Mouse (Mus musculus): ENCODE results near the gene Nhej1. TPM values are rescaled to one million over a fixed set of nuclear protein-coding genes. Genes with fewer than 3 reads are reported as not detected.

Gene Nhej1
- polyA plus RNA-seq, 1 experiment from 2014 or later: 5.2 TPM

- no peaks in the 10 kb centered on the region for H3K9me3 ChIP-seq (replicated peaks; ENCODE audit: control insufficient read depth, low read length, poor library complexity, severe bottlenecking)
- H3K4me1 ChIP-seq (ENCODE audit: control insufficient read depth, insufficient read depth, low read length): no peaks in the 10 kb centered on the region
- 77% methylated on average over 2 of the region's 2 CpGs for WGBS
- H3K4me2 ChIP-seq (ENCODE audit: low read length): no peak overlapping the region
- no peak overlapping the region for H3K4me3 ChIP-seq (ENCODE audit: low read depth, low read length)
- no peaks in the 10 kb centered on the region for H3K27me3 ChIP-seq (ENCODE audit: control insufficient read depth, insufficient read depth, low read depth, low read length)
- H3K36me3 ChIP-seq (ENCODE audit: control insufficient read depth, insufficient read depth, low read length): no peaks in the 10 kb centered on the region
- no peak overlapping the region for H3K27ac ChIP-seq (ENCODE audit: low read length)
- H3K9ac ChIP-seq (ENCODE audit: low read depth, low read length): no peak overlapping the region
- no peak for ATAC-seq
Measured at GRCm38 (mm10) chr1:75010203-75010602, 114.8 kb downstream of the Nhej1 start.

- H3K27ac ChIP-seq (ENCODE audit: low read length): no peak overlapping the region
- no peaks in the 10 kb centered on the region; the same call in 1 of the 2 replicates for H3K4me1 ChIP-seq (ENCODE audit: control insufficient read depth, insufficient read depth, low read length)
- no peaks in the 10 kb centered on the region for H3K9me3 ChIP-seq (replicated peaks; ENCODE audit: control insufficient read depth, low read length, poor library complexity, severe bottlenecking)
- 72% methylated on average over 4 of the region's 4 CpGs for WGBS
- H3K4me3 ChIP-seq (ENCODE audit: low read depth, low read length): no peak overlapping the region
- no peaks in the 10 kb centered on the region for H3K27me3 ChIP-seq (ENCODE audit: control insufficient read depth, insufficient read depth, low read depth, low read length)
- H3K36me3 ChIP-seq (ENCODE audit: control insufficient read depth, insufficient read depth, low read length): no peaks in the 10 kb centered on the region
- H3K9ac ChIP-seq (ENCODE audit: low read depth, low read length): no peak overlapping the region
- no peak for ATAC-seq
- H3K4me2 ChIP-seq (ENCODE audit: low read length): no peak overlapping the region
Measured at GRCm38 (mm10) chr1:75006016-75006415, 119.0 kb downstream of the Nhej1 start.

GRCm38 (mm10) chr1:75001183-75001582, 123.8 kb downstream of the Nhej1 start:
- H3K4me1 ChIP-seq (ENCODE audit: control insufficient read depth, insufficient read depth, low read length): no peaks in the 10 kb centered on the region; the same call in 1 of the 2 replicates
- H3K9ac ChIP-seq (ENCODE audit: low read depth, low read length): no peak overlapping the region
- no peaks in the 10 kb centered on the region for H3K36me3 ChIP-seq (ENCODE audit: control insufficient read depth, insufficient read depth, low read length)
- H3K27me3 ChIP-seq (ENCODE audit: control insufficient read depth, insufficient read depth, low read depth, low read length): no peaks in the 10 kb centered on the region
- no peaks in the 10 kb centered on the region for H3K9me3 ChIP-seq (replicated peaks; ENCODE audit: control insufficient read depth, low read length, poor library complexity, severe bottlenecking)
- no peak for ATAC-seq
- H3K27ac ChIP-seq (ENCODE audit: low read length): no peak overlapping the region
- WGBS: 54% methylated on average over 6 of the region's 6 CpGs
- H3K4me2 ChIP-seq (ENCODE audit: low read length): no peak overlapping the region
- no peak overlapping the region for H3K4me3 ChIP-seq (ENCODE audit: low read depth, low read length)

- no peaks in the 10 kb centered on the region for H3K27me3 ChIP-seq (ENCODE audit: control insufficient read depth, insufficient read depth, low read depth, low read length)
- H3K9me3 ChIP-seq (replicated peaks; ENCODE audit: control insufficient read depth, low read length, poor library complexity, severe bottlenecking): no peaks in the 10 kb centered on the region
- no peak for ATAC-seq
- 3% methylated on average over 1 of the region's 1 CpGs for WGBS
- no peak overlapping the region for H3K9ac ChIP-seq (ENCODE audit: low read depth, low read length)
- H3K4me2 ChIP-seq (ENCODE audit: low read length): no peak overlapping the region
- no peak overlapping the region for H3K27ac ChIP-seq (ENCODE audit: low read length)
- no peak overlapping the region for H3K4me3 ChIP-seq (ENCODE audit: low read depth, low read length)
- no peaks in the 10 kb centered on the region for H3K36me3 ChIP-seq (ENCODE audit: control insufficient read depth, insufficient read depth, low read length)
- H3K4me1 ChIP-seq (ENCODE audit: control insufficient read depth, insufficient read depth, low read length): no peaks in the 10 kb centered on the region; the same call in 1 of the 2 replicates
Measured at GRCm38 (mm10) chr1:75000496-75000895, 124.5 kb downstream of the Nhej1 start.

- H3K4me2 ChIP-seq (ENCODE audit: low read length): no peak overlapping the region
- H3K9ac ChIP-seq (ENCODE audit: low read depth, low read length): no peak overlapping the region
- no peaks in the 10 kb centered on the region for H3K27me3 ChIP-seq (ENCODE audit: control insufficient read depth, insufficient read depth, low read depth, low read length)
- H3K9me3 ChIP-seq (replicated peaks; ENCODE audit: control insufficient read depth, low read length, poor library complexity, severe bottlenecking): no peaks in the 10 kb centered on the region
- 89% methylated on average over 5 of the region's 5 CpGs for WGBS
- no peak overlapping the region for H3K27ac ChIP-seq (ENCODE audit: low read length)
- no peak for ATAC-seq
- no peaks in the 10 kb centered on the region; the same call in 1 of the 2 replicates for H3K4me1 ChIP-seq (ENCODE audit: control insufficient read depth, insufficient read depth, low read length)
- H3K4me3 ChIP-seq (ENCODE audit: low read depth, low read length): no peak overlapping the region
- H3K36me3 ChIP-seq (ENCODE audit: control insufficient read depth, insufficient read depth, low read length): no peaks in the 10 kb centered on the region
Measured at GRCm38 (mm10) chr1:74999173-74999572, 125.8 kb downstream of the Nhej1 start.

- H3K4me2 ChIP-seq (ENCODE audit: low read length): no peak overlapping the region
- H3K36me3 ChIP-seq (ENCODE audit: control insufficient read depth, insufficient read depth, low read length): no peaks in the 10 kb centered on the region
- no peak overlapping the region for H3K27ac ChIP-seq (ENCODE audit: low read length)
- ATAC-seq: no peak
- 85% methylated on average over 2 of the region's 2 CpGs for WGBS
- no peak overlapping the region for H3K4me3 ChIP-seq (ENCODE audit: low read depth, low read length)
- H3K9me3 ChIP-seq (replicated peaks; ENCODE audit: control insufficient read depth, low read length, poor library complexity, severe bottlenecking): no peaks in the 10 kb centered on the region
- H3K27me3 ChIP-seq (ENCODE audit: control insufficient read depth, insufficient read depth, low read depth, low read length): no peaks in the 10 kb centered on the region
- no peak overlapping the region for H3K9ac ChIP-seq (ENCODE audit: low read depth, low read length)
- H3K4me1 ChIP-seq (ENCODE audit: control insufficient read depth, insufficient read depth, low read length): no peaks in the 10 kb centered on the region; the same call in 1 of the 2 replicates
Measured at GRCm38 (mm10) chr1:74997231-74997630, 127.8 kb downstream of the Nhej1 start.

GRCm38 (mm10) chr1:74977001-74977400, 148.0 kb downstream of the Nhej1 start:
- no peaks in the 10 kb centered on the region for H3K36me3 ChIP-seq (ENCODE audit: control insufficient read depth, insufficient read depth, low read length)
- ATAC-seq: no peak
- H3K27ac ChIP-seq (ENCODE audit: low read length): no peak overlapping the region
- no peaks in the 10 kb centered on the region for H3K4me1 ChIP-seq (ENCODE audit: control insufficient read depth, insufficient read depth, low read length)
- 78% methylated on average over 8 of the region's 8 CpGs for WGBS
- no peak overlapping the region for H3K4me3 ChIP-seq (ENCODE audit: low read depth, low read length)
- no peak overlapping the region for H3K4me2 ChIP-seq (ENCODE audit: low read length)
- H3K27me3 ChIP-seq (ENCODE audit: control insufficient read depth, insufficient read depth, low read depth, low read length): no peaks in the 10 kb centered on the region
- H3K9me3 ChIP-seq (replicated peaks; ENCODE audit: control insufficient read depth, low read length, poor library complexity, severe bottlenecking): no peaks in the 10 kb centered on the region
- no peak overlapping the region for H3K9ac ChIP-seq (ENCODE audit: low read depth, low read length)

- Histone ChIP-seq H3K27me3 (ENCODE audit: control insufficient read depth, insufficient read depth, low read depth, low read length) (no peaks in the 10 kb centered on the region), H3K4me2 (ENCODE audit: low read length) (no peak overlapping the region), H3K36me3 (ENCODE audit: control insufficient read depth, insufficient read depth, low read length) (no peaks in the 10 kb centered on the region), H3K4me1 (ENCODE audit: control insufficient read depth, insufficient read depth, low read length) (no peaks in the 10 kb centered on the region), H3K9ac (ENCODE audit: low read depth, low read length) (no peak overlapping the region), H3K27ac (ENCODE audit: low read length) (no peak overlapping the region), H3K4me3 (ENCODE audit: low read depth, low read length) (no peak overlapping the region), H3K9me3 (replicated peaks; ENCODE audit: control insufficient read depth, low read length, poor library complexity, severe bottlenecking) (no peaks in the 10 kb centered on the region)
- no peak for ATAC-seq
- WGBS: 80% methylated on average over 1 of the region's 1 CpGs
Measured at GRCm38 (mm10) chr1:74975936-74976335, 149.1 kb downstream of the Nhej1 start.

GRCm38 (mm10) chr1:74973590-74973989, 151.4 kb downstream of the Nhej1 start:
- 79% methylated on average over 6 of the region's 6 CpGs for WGBS
- no peaks in the 10 kb centered on the region for H3K36me3 ChIP-seq (ENCODE audit: control insufficient read depth, insufficient read depth, low read length)
- no peaks in the 10 kb centered on the region for H3K9me3 ChIP-seq (replicated peaks; ENCODE audit: control insufficient read depth, low read length, poor library complexity, severe bottlenecking)
- no peaks in the 10 kb centered on the region for H3K27me3 ChIP-seq (ENCODE audit: control insufficient read depth, insufficient read depth, low read depth, low read length)
- no peak overlapping the region for H3K27ac ChIP-seq (ENCODE audit: low read length)
- no peak overlapping the region for H3K9ac ChIP-seq (ENCODE audit: low read depth, low read length)
- no peak overlapping the region for H3K4me3 ChIP-seq (ENCODE audit: low read depth, low read length)
- no peak overlapping the region for H3K4me2 ChIP-seq (ENCODE audit: low read length)
- H3K4me1 ChIP-seq (ENCODE audit: control insufficient read depth, insufficient read depth, low read length): no peaks in the 10 kb centered on the region
- ATAC-seq: no peak

Measured in midbrain, embryonic 16.5 days (tissue).